Mouse (Mus musculus) lung, postnatal 36 days (tissue): Measurements from ENCODE around the gene Gm12117.

Experiments used
- DNase-seq: peaks from one replicate; pipeline ENCODE4 v3.0.0; 2022; ENCODE audit warnings: mixed read lengths

The Gm12117 gene

DNA sequence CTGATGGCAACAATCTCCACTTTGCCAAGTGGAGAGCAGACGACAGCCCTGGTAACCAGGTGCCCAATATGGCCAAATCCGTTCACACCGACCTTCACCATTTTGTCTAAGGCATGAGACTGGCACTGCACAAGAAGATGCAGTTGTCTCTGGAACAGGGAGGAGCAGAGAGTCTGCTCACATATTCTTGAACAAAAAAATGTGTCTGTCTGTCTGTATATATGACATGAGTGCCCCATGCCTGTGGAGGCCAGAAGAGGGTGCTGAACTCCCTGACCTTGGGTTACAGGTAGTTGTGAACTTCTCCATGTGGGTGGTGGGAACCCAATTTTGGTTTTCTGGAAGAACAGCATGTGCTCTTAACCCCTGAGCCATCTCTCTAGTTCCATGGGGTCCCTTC is at the start of gene Gm12117:
Gm12117 (minus strand) TSS at position 101 of the 400 bp plus-strand sequence.
- DNase-seq: no peak

- DNase-seq: no peak
Observed at GRCm38 (mm10) chr11:33319006-33319611, 42.6 kb upstream of the Gm12117 start.

- no peak for DNase-seq
Observed at GRCm38 (mm10) chr11:33309566-33309965, 33.0 kb upstream of the Gm12117 start.

GRCm38 (mm10) chr11:33300859-33301258 is 24.3 kb upstream of the Gm12117 start:
- DNase-seq: no peak

- no peak for DNase-seq
Observed at GRCm38 (mm10) chr11:33299371-33299770, 22.8 kb upstream of the Gm12117 start.

GRCm38 (mm10) chr11:33297121-33297520 is 20.6 kb upstream of the Gm12117 start:
- DNase-seq: no peak

DNA sequence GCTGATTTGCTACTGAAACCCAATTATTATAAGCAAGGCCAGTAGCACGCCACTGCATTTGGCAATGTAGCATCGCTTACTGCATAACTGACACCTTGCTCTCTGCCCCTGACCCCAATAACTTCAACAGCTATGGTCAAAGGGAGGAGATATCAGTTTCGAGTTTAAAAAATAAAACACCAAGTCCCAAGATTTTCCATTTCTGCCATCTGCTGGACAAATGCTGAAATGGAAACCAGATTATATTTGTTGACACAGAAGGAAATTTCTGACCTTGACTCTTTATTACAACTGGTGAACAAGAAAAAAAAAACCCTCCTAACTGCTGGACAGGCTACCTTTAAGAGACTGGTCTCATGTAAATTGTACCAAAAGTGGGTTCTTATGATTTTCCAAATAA is 18.9 kb upstream of the Gm12117 start:
- peak; percentile 44 for DNase-seq

DNA sequence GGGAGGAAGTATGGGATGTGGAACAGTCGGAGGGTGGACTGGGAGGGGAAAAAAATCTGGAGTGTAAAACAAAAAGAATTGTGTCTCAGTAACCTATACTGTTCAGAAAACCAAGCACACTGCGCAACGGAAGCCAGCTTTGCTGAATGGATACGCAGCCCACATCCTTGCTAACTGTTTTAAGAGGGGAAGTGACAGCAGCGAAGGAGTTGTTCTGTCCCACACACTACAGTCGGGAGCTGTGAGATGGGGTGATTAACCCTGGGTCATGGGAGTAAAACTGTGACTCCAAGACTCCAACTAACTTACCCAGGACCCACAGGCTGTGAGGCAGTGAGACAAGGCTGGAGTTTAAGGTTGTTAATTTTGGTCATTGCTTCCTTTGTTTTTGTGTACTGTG is 17.5 kb upstream of the Gm12117 start:
- no peak for DNase-seq

DNA sequence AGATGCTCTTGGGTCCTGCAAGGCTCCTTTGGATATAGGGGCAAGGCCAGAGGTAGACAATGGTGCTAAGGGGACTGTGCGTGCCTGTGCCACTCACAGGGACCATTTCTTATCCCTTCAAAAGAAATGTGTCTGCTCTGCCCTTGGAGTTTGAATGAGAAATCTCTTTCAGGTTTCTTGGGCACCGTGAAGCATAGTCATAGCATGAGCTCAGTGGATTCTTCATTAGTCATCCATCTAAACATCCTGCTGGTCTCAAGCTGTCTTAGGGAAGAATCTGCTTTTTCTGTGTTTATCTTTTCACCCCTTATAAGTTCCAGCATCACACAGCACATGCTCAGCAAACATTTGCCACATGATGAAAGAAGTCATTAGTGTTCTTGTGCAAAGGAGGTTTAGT is 2.0 kb upstream of the Gm12117 start:
- no peak for DNase-seq

DNA sequence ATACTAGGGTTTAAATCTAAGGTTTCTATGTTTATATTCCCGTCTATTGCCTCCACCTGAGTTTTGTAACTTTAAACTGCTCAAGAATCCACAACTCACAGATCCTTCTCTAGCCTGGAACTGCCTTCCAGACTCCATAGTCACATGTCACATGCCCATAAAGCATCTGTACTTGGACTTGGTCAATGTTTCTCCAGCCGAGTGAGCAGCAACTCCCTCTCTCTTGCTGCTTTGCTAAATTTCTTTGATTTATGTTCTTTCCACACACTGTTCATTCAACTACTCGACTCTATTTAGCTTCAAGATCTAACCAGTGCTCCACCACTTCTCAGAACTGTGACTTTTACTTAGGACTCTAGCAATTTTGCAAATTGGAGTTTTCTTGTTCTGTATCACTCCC is 1.7 kb downstream of the Gm12117 start:
- no peak for DNase-seq

GRCm38 (mm10) chr11:33274294-33274693 is 2.2 kb downstream of the Gm12117 start:
- peak; percentile 24 for DNase-seq

GRCm38 (mm10) chr11:33240295-33240694 is 36.2 kb downstream of the Gm12117 start:
- no peak for DNase-seq

- no peak for DNase-seq
Observed at GRCm38 (mm10) chr11:33234134-33234533, 42.4 kb downstream of the Gm12117 start.

GRCm38 (mm10) chr11:33232056-33232455 is 44.5 kb downstream of the Gm12117 start:
- DNase-seq: no peak

- no peak for DNase-seq
Observed at GRCm38 (mm10) chr11:33228186-33228585, 48.4 kb downstream of the Gm12117 start.

DNA sequence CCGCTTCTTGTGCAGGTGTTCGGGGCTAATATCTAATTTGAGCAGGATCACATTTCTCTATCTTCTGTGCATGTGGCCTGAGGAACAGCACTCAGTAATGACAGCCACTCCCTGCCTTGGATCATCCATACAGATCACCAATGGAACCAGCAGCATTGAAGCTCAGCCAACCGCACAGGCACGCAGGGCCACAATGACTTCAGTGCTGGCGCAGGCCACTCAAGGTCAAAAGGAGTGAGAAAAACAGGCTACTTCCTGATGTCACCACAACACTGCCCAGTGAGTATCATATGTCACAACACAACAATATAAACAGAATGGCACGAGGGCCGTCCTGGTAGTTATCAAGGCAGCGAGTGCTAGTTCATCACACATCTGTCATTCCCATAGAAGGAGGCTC is 50.0 kb downstream of the Gm12117 start:
- no peak for DNase-seq
